Mouse (Mus musculus): ENCODE measurements at regions not wholly inside any gene's neighbourhood (a gene's known extent, or its start where the extent isn't known, plus 50 kb on each side); places are given as distances from the start of the nearest gene placed in this dataset.

GRCm38 (mm10) chr2:71622532-71623099, 76.1 kb upstream of the Dlx2 start:
- Histone ChIP-seq H3K27ac (ENCODE audit: insufficient read depth, low read length) (no peak overlapping the region), H3K4me1 (ENCODE audit: control insufficient read depth, insufficient read depth, low read length) (peaks cover 8% of the 10 kb centered on the region; the same call in 1 of the 2 replicates), H3K4me3 (ENCODE audit: insufficient read depth, low read length) (no peak overlapping the region)
- TF ChIP-seq POLR2A (IDR thresholded peaks at IDR 0.05; ENCODE audit: extremely low read depth, insufficient read depth, low read length), result no peak
- TF ChIP-seq CTCF (IDR thresholded peaks at IDR 0.05; ENCODE audit: extremely low read depth, insufficient read depth, low read length), result no peak

GRCm38 (mm10) chr2:71623134-71623533, 76.6 kb upstream of the Dlx2 start:
- H3K4me3 ChIP-seq (ENCODE audit: insufficient read depth, low read length), result no peak overlapping the region
- TF ChIP-seq POLR2A (IDR thresholded peaks at IDR 0.05; ENCODE audit: extremely low read depth, insufficient read depth, low read length) (no peak), CTCF (IDR thresholded peaks at IDR 0.05; ENCODE audit: extremely low read depth, insufficient read depth, low read length) (no peak)

GRCm38 (mm10) chr2:71625298-71625902, 78.8 kb upstream of the Dlx2 start:
- peaks cover 8% of the 10 kb centered on the region; the same call in 1 of the 2 replicates for H3K4me1 ChIP-seq (ENCODE audit: control insufficient read depth, insufficient read depth, low read length)
- H3K4me3 ChIP-seq (ENCODE audit: insufficient read depth, low read length), result no peak overlapping the region
- no peak for TF ChIP-seq POLR2A (IDR thresholded peaks at IDR 0.05; ENCODE audit: extremely low read depth, insufficient read depth, low read length)
- no peak for TF ChIP-seq CTCF (IDR thresholded peaks at IDR 0.05; ENCODE audit: extremely low read depth, insufficient read depth, low read length)
- H3K27ac ChIP-seq (ENCODE audit: insufficient read depth, low read length), result no peak overlapping the region

More at GRCm38 (mm10) chr2:71623134-71623533, 76.6 kb upstream of the Dlx2 start:
- no peak overlapping the region for H3K27ac ChIP-seq (ENCODE audit: insufficient read depth, low read length)
- H3K4me1 ChIP-seq (ENCODE audit: control insufficient read depth, insufficient read depth, low read length), result peaks cover 8% of the 10 kb centered on the region; the same call in 1 of the 2 replicates

- Histone ChIP-seq H3K4me1 (ENCODE audit: control insufficient read depth, insufficient read depth, low read length) (peaks cover 8% of the 10 kb centered on the region; the same call in 1 of the 2 replicates), H3K27ac (ENCODE audit: insufficient read depth, low read length) (no peak overlapping the region), H3K4me3 (ENCODE audit: insufficient read depth, low read length) (no peak overlapping the region)
- no peak for TF ChIP-seq CTCF (IDR thresholded peaks at IDR 0.05; ENCODE audit: extremely low read depth, insufficient read depth, low read length)
- no peak for TF ChIP-seq POLR2A (IDR thresholded peaks at IDR 0.05; ENCODE audit: extremely low read depth, insufficient read depth, low read length)
Observed at GRCm38 (mm10) chr2:71626404-71626803, 79.8 kb upstream of the Dlx2 start.

- no peak for TF ChIP-seq POLR2A (IDR thresholded peaks at IDR 0.05; ENCODE audit: extremely low read depth, insufficient read depth, low read length)
- TF ChIP-seq CTCF (IDR thresholded peaks at IDR 0.05; ENCODE audit: extremely low read depth, insufficient read depth, low read length), result no peak
- Histone ChIP-seq H3K4me1 (ENCODE audit: control insufficient read depth, insufficient read depth, low read length) (peaks cover 8% of the 10 kb centered on the region; the same call in 1 of the 2 replicates), H3K27ac (ENCODE audit: insufficient read depth, low read length) (no peak overlapping the region), H3K4me3 (ENCODE audit: insufficient read depth, low read length) (no peak overlapping the region)
Observed at GRCm38 (mm10) chr2:71627097-71627755, 80.7 kb upstream of the Dlx2 start.

GRCm38 (mm10) chr2:71628821-71629220, 82.3 kb upstream of the Dlx2 start:
- H3K4me1 ChIP-seq (ENCODE audit: control insufficient read depth, insufficient read depth, low read length), result peaks cover 6% of the 10 kb centered on the region; the same call in 1 of the 2 replicates
- H3K27ac ChIP-seq (ENCODE audit: insufficient read depth, low read length), result 0 out of 2 replicates have a peak overlapping the region, but pooled peaks have one; percentile 30
- H3K4me3 ChIP-seq (ENCODE audit: insufficient read depth, low read length), result peak overlapping the region; percentile 27; the same call in 1 of the 2 replicates
- TF ChIP-seq CTCF (IDR thresholded peaks at IDR 0.05; ENCODE audit: extremely low read depth, insufficient read depth, low read length), result no peak
- no peak for TF ChIP-seq POLR2A (IDR thresholded peaks at IDR 0.05; ENCODE audit: extremely low read depth, insufficient read depth, low read length)

- peak overlapping the region; percentile 27 for H3K4me3 ChIP-seq (ENCODE audit: insufficient read depth, low read length)
- TF ChIP-seq CTCF (IDR thresholded peaks at IDR 0.05; ENCODE audit: extremely low read depth, insufficient read depth, low read length) (no peak), POLR2A (IDR thresholded peaks at IDR 0.05; ENCODE audit: extremely low read depth, insufficient read depth, low read length) (no peak)
- peak overlapping the region; percentile 30; the same call in 1 of the 2 replicates for H3K27ac ChIP-seq (ENCODE audit: insufficient read depth, low read length)
- H3K4me1 ChIP-seq (ENCODE audit: control insufficient read depth, insufficient read depth, low read length), result peaks cover 8% of the 10 kb centered on the region; the same call in 1 of the 2 replicates
Observed at GRCm38 (mm10) chr2:71629301-71630142, 83.0 kb upstream of the Dlx2 start.

- H3K4me3 ChIP-seq (ENCODE audit: insufficient read depth, low read length), result peak overlapping the region; percentile 27
- H3K4me1 ChIP-seq (ENCODE audit: control insufficient read depth, insufficient read depth, low read length), result peaks cover 7% of the 10 kb centered on the region; the same call in 1 of the 2 replicates
- 0 out of 2 replicates have a peak overlapping the region, but pooled peaks have one; percentile 13 for H3K27ac ChIP-seq (ENCODE audit: insufficient read depth, low read length)
- TF ChIP-seq CTCF (IDR thresholded peaks at IDR 0.05; ENCODE audit: extremely low read depth, insufficient read depth, low read length), result no peak
- TF ChIP-seq POLR2A (IDR thresholded peaks at IDR 0.05; ENCODE audit: extremely low read depth, insufficient read depth, low read length), result no peak
Observed at GRCm38 (mm10) chr2:71630143-71630463, 83.5 kb upstream of the Dlx2 start.

GRCm38 (mm10) chr2:71633471-71633870, 86.9 kb upstream of the Dlx2 start:
- Histone ChIP-seq H3K4me1 (ENCODE audit: control insufficient read depth, insufficient read depth, low read length) (peaks cover 4% of the 10 kb centered on the region; the same call in 1 of the 2 replicates), H3K4me3 (ENCODE audit: insufficient read depth, low read length) (no peak overlapping the region), H3K27ac (ENCODE audit: insufficient read depth, low read length) (no peak overlapping the region)
- no peak for TF ChIP-seq POLR2A (IDR thresholded peaks at IDR 0.05; ENCODE audit: extremely low read depth, insufficient read depth, low read length)

Data from cortical plate, adult 2 months (tissue).